Mouse (Mus musculus): ENCODE measurements at regions not wholly inside any gene's neighbourhood (a gene's known extent, or its start where the extent isn't known, plus 50 kb on each side); places are given as distances from the start of the nearest gene placed in this dataset.

- WGBS = 87% methylated on average over 11 of the region's 11 CpGs
- no peak for DNase-seq (ENCODE audit: low read depth, low spot score)
These were observed 287.5 kb upstream of the Gm11146 start for GRCm38 (mm10) chr16:77889348-77889747.

GRCm38 (mm10) chr16:77885060-77885679 is 283.3 kb upstream of the Gm11146 start:
- DNase-seq (ENCODE audit: low read depth, low spot score) = no peak
- 86% methylated on average over 15 of the region's 15 CpGs for WGBS

GRCm38 (mm10) chr16:77884495-77884894 is 282.6 kb upstream of the Gm11146 start:
- DNase-seq (ENCODE audit: low read depth, low spot score) = no peak
- WGBS = 87% methylated on average over 9 of the region's 9 CpGs

- WGBS = 87% methylated on average over 1 of the region's 1 CpGs
- no peak for DNase-seq (ENCODE audit: low read depth, low spot score)
These were observed 275.1 kb upstream of the Gm11146 start for GRCm38 (mm10) chr16:77877006-77877405.

GRCm38 (mm10) chr16:77863246-77863645 is 261.4 kb upstream of the Gm11146 start:
- WGBS = 53% methylated on average over 5 of the region's 5 CpGs
- DNase-seq (ENCODE audit: low read depth, low spot score) = no peak

GRCm38 (mm10) chr16:77852066-77852781 is 250.3 kb upstream of the Gm11146 start:
- WGBS = 77% methylated on average over 6 of the region's 6 CpGs
- DNase-seq (ENCODE audit: low read depth, low spot score) = no peak

GRCm38 (mm10) chr16:77851206-77852065 is 249.5 kb upstream of the Gm11146 start:
- 74% methylated on average over 13 of the region's 13 CpGs for WGBS
- DNase-seq (ENCODE audit: low read depth, low spot score) = no peak

- DNase-seq (ENCODE audit: low read depth, low spot score) = no peak
- 70% methylated on average over 2 of the region's 2 CpGs for WGBS
These were observed 233.9 kb upstream of the Gm11146 start for GRCm38 (mm10) chr16:77835767-77836166.

GRCm38 (mm10) chr16:77827322-77828117 is 225.6 kb upstream of the Gm11146 start:
- 68% methylated on average over 4 of the region's 4 CpGs for WGBS
- DNase-seq (ENCODE audit: low read depth, low spot score) = no peak

- WGBS = 74% methylated on average over 5 of the region's 5 CpGs
These were observed 197.8 kb upstream of the Gm11146 start for GRCm38 (mm10) chr16:77799709-77800108.

GRCm38 (mm10) chr16:77796926-77797325 is 195.0 kb upstream of the Gm11146 start:
- no peak for DNase-seq (ENCODE audit: low read depth, low spot score)
- whole genome bisulfite sequencing = 79% methylated on average over 4 of the region's 4 CpGs

More at GRCm38 (mm10) chr16:77799709-77800108, 197.8 kb upstream of the Gm11146 start:
- DNase-seq (ENCODE audit: low read depth, low spot score) = no peak

- WGBS = 84% methylated on average over 5 of the region's 5 CpGs
- no peak for DNase-seq (ENCODE audit: low read depth, low spot score)
These were observed 187.8 kb upstream of the Gm11146 start for GRCm38 (mm10) chr16:77789652-77790051.

- no peak for DNase-seq (ENCODE audit: low read depth, low spot score)
- 85% methylated on average over 2 of the region's 2 CpGs for WGBS
These were observed 187.3 kb upstream of the Gm11146 start for GRCm38 (mm10) chr16:77789206-77789605.

GRCm38 (mm10) chr16:77788781-77789150 is 186.9 kb upstream of the Gm11146 start:
- no peak for DNase-seq (ENCODE audit: low read depth, low spot score)
- 91% methylated on average over 6 of the region's 6 CpGs for WGBS

GRCm38 (mm10) chr16:77788041-77788780 is 186.3 kb upstream of the Gm11146 start:
- 86% methylated on average over 20 of the region's 20 CpGs for WGBS
- DNase-seq (ENCODE audit: low read depth, low spot score) = no peak

- WGBS = 85% methylated on average over 5 of the region's 5 CpGs
- no peak for DNase-seq (ENCODE audit: low read depth, low spot score)
These were observed 185.1 kb upstream of the Gm11146 start for GRCm38 (mm10) chr16:77787025-77787424.

- 48% methylated on average over 1 of the region's 1 CpGs for WGBS
- no peak for DNase-seq (ENCODE audit: low read depth, low spot score)
These were observed 177.1 kb upstream of the Gm11146 start for GRCm38 (mm10) chr16:77779019-77779418.

GRCm38 (mm10) chr16:77772075-77772474 is 170.2 kb upstream of the Gm11146 start:
- no peak for DNase-seq (ENCODE audit: low read depth, low spot score)
- WGBS = 66% methylated on average over 3 of the region's 3 CpGs

- WGBS = 71% methylated on average over 4 of the region's 4 CpGs
- no peak for DNase-seq (ENCODE audit: low read depth, low spot score)
These were observed 159.0 kb upstream of the Gm11146 start for GRCm38 (mm10) chr16:77760926-77761347.
